ENCODE assay signal across 15 mouse cellular contexts in genomic region chr4:132027806-132028205, GRCm38 (mm10). TPM values are rescaled to one million over a fixed set of nuclear protein-coding genes. Genes with fewer than 3 reads are reported as not detected.
"Had no signal": no experiment of that assay in that cellular context is flagged by ENCODE, and none has a peak within 500 bp of the region (broad histone marks: within the 10 kb centered on the region; RNA-seq: fewer than 3 reads in every experiment).

No protein-coding gene starts in this region.

- H3K36me3 ChIP-seq: limb, embryonic 12.5 days; lung, embryonic 15.5 days; midbrain, embryonic 15.5 days; neural tube, embryonic 12.5 days had no signal

- DNase-seq: kidney, adult 9 months; lung, postnatal 14 days; thymus, postnatal 14 days had no signal

- H3K27ac ChIP-seq: kidney, postnatal 0 days; limb, embryonic 12.5 days; lung, embryonic 15.5 days; macrophage; midbrain, embryonic 15.5 days; neural tube, embryonic 12.5 days; stomach, postnatal 0 days had no signal

- H3K4me2 ChIP-seq: limb, embryonic 12.5 days; lung, embryonic 15.5 days; midbrain, embryonic 11.5 days; midbrain, embryonic 15.5 days; neural tube, embryonic 12.5 days had no signal

- H3K27me3 ChIP-seq: limb, embryonic 12.5 days; lung, embryonic 15.5 days; megakaryocyte, embryonic 14.5 days; midbrain, embryonic 15.5 days; neural tube, embryonic 12.5 days had no signal

- H3K9ac ChIP-seq: limb, embryonic 12.5 days; lung, embryonic 15.5 days; midbrain, embryonic 15.5 days; neural tube, embryonic 12.5 days had no signal

- ATAC-seq: intestine, postnatal 0 days; midbrain, embryonic 15.5 days had no signal

- H3K4me3 ChIP-seq: limb, embryonic 12.5 days; lung, embryonic 15.5 days; megakaryocyte, embryonic 14.5 days; midbrain, embryonic 15.5 days; neural tube, embryonic 12.5 days had no signal

- H3K9me3 ChIP-seq: limb, embryonic 12.5 days; lung, embryonic 15.5 days; midbrain, embryonic 15.5 days; neural tube, embryonic 12.5 days had no signal

RNA-seq across cellular contexts. Expression of gene Gm10300, which starts 46.7 kb away (rescaled TPM):
- total RNA-seq: layer of hippocampus, postnatal 25 days; left cerebral cortex, postnatal 25 days had no signal
- polyA plus RNA-seq: midbrain, embryonic 11.5 days; midbrain, embryonic 15.5 days; neural tube, embryonic 12.5 days; stomach, postnatal 0 days had no signal
